25 mouse cellular contexts compared by ENCODE assay signal in the genomic region with DNA sequence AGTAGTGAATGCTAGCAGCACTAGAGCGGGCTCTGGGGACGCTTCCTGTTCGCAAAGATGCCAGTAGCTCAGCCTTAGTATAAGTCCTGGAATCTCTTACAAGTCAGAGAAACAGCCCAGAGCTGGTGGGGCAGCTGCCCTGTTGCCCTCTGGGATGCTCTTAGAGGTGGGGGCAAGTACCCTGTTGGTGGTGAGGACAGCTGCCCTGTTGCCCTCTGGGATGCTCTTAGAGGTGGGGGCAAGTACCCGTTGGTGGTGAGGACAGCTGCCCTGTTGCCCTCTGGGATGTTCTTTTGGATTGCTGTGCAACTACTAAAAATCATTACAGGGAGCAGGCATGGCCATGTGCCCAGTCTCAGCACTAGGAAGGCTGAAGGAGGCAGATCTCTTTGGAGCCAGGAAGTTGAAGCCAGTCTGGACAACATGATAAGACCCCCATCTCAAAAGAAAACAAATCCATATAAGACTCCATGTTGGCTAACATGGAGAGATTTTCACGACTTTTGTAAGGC.
DNase-seq lines count a peak whose midpoint lies in the region; ATAC-seq and TF ChIP-seq lines count a peak whose summit lies in the region.
"Had no signal": no experiment of that assay in that cellular context is flagged by ENCODE, and none has a peak within 500 bp of the region (broad histone marks: within the 10 kb centered on the region; RNA-seq: fewer than 3 reads in every experiment).

No protein-coding gene starts in this region.

- no peak overlapping the region for H3K4me2 ChIP-seq in heart, embryonic 14.5 days (ENCODE audit: low read length)
- H3K4me2 ChIP-seq in kidney, embryonic 14.5 days (replicated peaks; ENCODE audit: low read depth, low read length) = no peak overlapping the region
- H3K4me2 ChIP-seq: embryonic facial prominence, embryonic 12.5 days; forebrain, embryonic 13.5 days had no signal

- H3K4me1 ChIP-seq in heart, embryonic 14.5 days (ENCODE audit: control insufficient read depth in 2 of 2, insufficient read depth in 2 of 2, low read length in 2 of 2) = peaks cover 5 to 8% of the 10 kb centered on the region in 2 experiments
- no peaks in the 10 kb centered on the region for H3K4me1 ChIP-seq in kidney, adult 2 months (ENCODE audit: control insufficient read depth, insufficient read depth, low read length)
- no peaks in the 10 kb centered on the region for H3K4me1 ChIP-seq in kidney, embryonic 14.5 days (ENCODE audit: control insufficient read depth, insufficient read depth, low read length)
- H3K4me1 ChIP-seq: embryonic facial prominence, embryonic 12.5 days; forebrain, embryonic 13.5 days had no signal

- no peak for DNase-seq in heart, postnatal 4 days
- DNase-seq in kidney, adult 2 months = peak; percentile 68
- no peak for DNase-seq in kidney, postnatal 14 days
- peak; percentile 56 for DNase-seq in kidney, adult 9 months
- DNase-seq in kidney, postnatal 10 days = no peak
- DNase-seq in kidney, postnatal 36 days = peak; percentile 40 to 74
- DNase-seq: adrenal gland, adult 8-10 months; adrenal gland, postnatal 14 days; adrenal gland, postnatal 36 days; B cell, adult 2 months; cerebellum, adult 11-12 months; cerebellum, adult 2 months; cerebellum, adult 9-10 months; cerebellum, postnatal 10 days; cerebellum, postnatal 25 days had no signal

- WGBS in heart, embryonic 14.5 days = 71% methylated on average over 5 of the region's 5 CpGs
- WGBS in kidney, adult 2 months = 67% methylated on average over 5 of the region's 5 CpGs
- 90% methylated on average over 5 of the region's 5 CpGs for WGBS in kidney, embryonic 14.5 days

- H3K27ac ChIP-seq in heart, embryonic 14.5 days (replicated peaks in 1 of 2; ENCODE audit: control insufficient read depth in 1 of 2, insufficient read depth in 1 of 2, low read depth in 2 of 2, low read length in 2 of 2) = no peak overlapping the region
- no peak overlapping the region for H3K27ac ChIP-seq in kidney, adult 2 months (ENCODE audit: insufficient read depth, low read depth, low read length)
- no peak overlapping the region for H3K27ac ChIP-seq in kidney, embryonic 14.5 days (ENCODE audit: low read depth, low read length)
- H3K27ac ChIP-seq: embryonic facial prominence, embryonic 10.5 days; embryonic facial prominence, embryonic 12.5 days; forebrain, embryonic 13.5 days had no signal

- H3K4me3 ChIP-seq in heart, embryonic 14.5 days (ENCODE audit: control insufficient read depth in 1 of 2, insufficient read depth in 1 of 2, low read depth in 1 of 2, low read length in 2 of 2) = no peak overlapping the region
- no peak overlapping the region for H3K4me3 ChIP-seq in kidney, adult 2 months (ENCODE audit: insufficient read depth, low read depth, low read length)
- no peak overlapping the region for H3K4me3 ChIP-seq in kidney, embryonic 14.5 days (ENCODE audit: low read length)
- H3K4me3 ChIP-seq: embryonic facial prominence, embryonic 10.5 days; embryonic facial prominence, embryonic 12.5 days; forebrain, embryonic 13.5 days had no signal

- ATAC-seq in heart, embryonic 14.5 days (ENCODE audit: insufficient number of reproducible peaks, insufficient read depth, low FRiP score, low read depth) = 0 out of 2 replicates have a peak, but pooled peaks have one; percentile 39
- no peak for ATAC-seq in kidney, embryonic 14.5 days (ENCODE audit: low FRiP score, low TSS enrichment)
- ATAC-seq: activated CD4-positive, CD25-positive, alpha-beta regulatory T cell, adult 4 months; CD4-positive, CD25-positive, alpha-beta regulatory T cell, adult 4 months; forebrain, embryonic 13.5 days; Patski had no signal

- TF ChIP-seq CTCF in kidney, adult 2 months (conservative IDR thresholded peaks at IDR 0.05; ENCODE audit: insufficient read depth, insufficient read length, low read depth, low read length) = no peak

- no peak overlapping the region for H3K9ac ChIP-seq in heart, embryonic 14.5 days (ENCODE audit: low read length)
- no peak overlapping the region for H3K9ac ChIP-seq in kidney, embryonic 14.5 days (ENCODE audit: low read depth, low read length)
- H3K9ac ChIP-seq: embryonic facial prominence, embryonic 12.5 days; forebrain, embryonic 13.5 days had no signal

- no peak for TF ChIP-seq POLR2A in kidney, adult 2 months (IDR thresholded peaks at IDR 0.05; ENCODE audit: low read depth, low read length)

- no peaks in the 10 kb centered on the region for H3K9me3 ChIP-seq in heart, embryonic 14.5 days (ENCODE audit: control insufficient read depth, low read length)
- no peaks in the 10 kb centered on the region for H3K9me3 ChIP-seq in kidney, embryonic 14.5 days (ENCODE audit: control insufficient read depth, low read length)
- H3K9me3 ChIP-seq: embryonic facial prominence, embryonic 10.5 days; embryonic facial prominence, embryonic 12.5 days; forebrain, embryonic 13.5 days; G1E had no signal

- no peaks in the 10 kb centered on the region for H3K27me3 ChIP-seq in heart, embryonic 14.5 days (ENCODE audit: control insufficient read depth, insufficient read depth, low read length)
- H3K27me3 ChIP-seq in kidney, adult 2 months (replicated peaks; ENCODE audit: control insufficient read depth, insufficient read depth, low read length) = no peaks in the 10 kb centered on the region
- H3K27me3 ChIP-seq in kidney, embryonic 14.5 days (ENCODE audit: control insufficient read depth, insufficient read depth, low read length) = no peaks in the 10 kb centered on the region
- H3K27me3 ChIP-seq: CH12.LX; embryonic facial prominence, embryonic 12.5 days; forebrain, embryonic 13.5 days; Patski had no signal

- no peaks in the 10 kb centered on the region for H3K36me3 ChIP-seq in heart, embryonic 14.5 days (ENCODE audit: control insufficient read depth, insufficient read depth, low read length)
- H3K36me3 ChIP-seq in kidney, adult 2 months (ENCODE audit: control insufficient read depth, insufficient read depth, low read length) = no peaks in the 10 kb centered on the region
- H3K36me3 ChIP-seq in kidney, embryonic 14.5 days (ENCODE audit: control insufficient read depth, insufficient read depth, low read length) = no peaks in the 10 kb centered on the region
- H3K36me3 ChIP-seq: embryonic facial prominence, embryonic 10.5 days; embryonic facial prominence, embryonic 12.5 days had no signal

Comparison
In these comparisons a context has a peak if more than half of its experiments do, and no peak if none do; other contexts are left out.
1. DNase-seq: peak in kidney, adult 2 months (single experiment), kidney, adult 9 months (single experiment) and kidney, postnatal 36 days (2 of 2); none in heart, postnatal 4 days (single experiment), kidney, postnatal 14 days (single experiment) and kidney, postnatal 10 days (single experiment).